Mouse (Mus musculus) left cerebral cortex, adult 9 months (tissue): ENCODE data around the gene Pdzd7.

ENCODE experiments used
- DNase-seq, 2 experiments: peaks; one replicate each; pipeline ENCODE4 v3.0.0; 2022; ENCODE audit warnings: low spot score in 2 of 2

The Pdzd7 gene

DNA sequence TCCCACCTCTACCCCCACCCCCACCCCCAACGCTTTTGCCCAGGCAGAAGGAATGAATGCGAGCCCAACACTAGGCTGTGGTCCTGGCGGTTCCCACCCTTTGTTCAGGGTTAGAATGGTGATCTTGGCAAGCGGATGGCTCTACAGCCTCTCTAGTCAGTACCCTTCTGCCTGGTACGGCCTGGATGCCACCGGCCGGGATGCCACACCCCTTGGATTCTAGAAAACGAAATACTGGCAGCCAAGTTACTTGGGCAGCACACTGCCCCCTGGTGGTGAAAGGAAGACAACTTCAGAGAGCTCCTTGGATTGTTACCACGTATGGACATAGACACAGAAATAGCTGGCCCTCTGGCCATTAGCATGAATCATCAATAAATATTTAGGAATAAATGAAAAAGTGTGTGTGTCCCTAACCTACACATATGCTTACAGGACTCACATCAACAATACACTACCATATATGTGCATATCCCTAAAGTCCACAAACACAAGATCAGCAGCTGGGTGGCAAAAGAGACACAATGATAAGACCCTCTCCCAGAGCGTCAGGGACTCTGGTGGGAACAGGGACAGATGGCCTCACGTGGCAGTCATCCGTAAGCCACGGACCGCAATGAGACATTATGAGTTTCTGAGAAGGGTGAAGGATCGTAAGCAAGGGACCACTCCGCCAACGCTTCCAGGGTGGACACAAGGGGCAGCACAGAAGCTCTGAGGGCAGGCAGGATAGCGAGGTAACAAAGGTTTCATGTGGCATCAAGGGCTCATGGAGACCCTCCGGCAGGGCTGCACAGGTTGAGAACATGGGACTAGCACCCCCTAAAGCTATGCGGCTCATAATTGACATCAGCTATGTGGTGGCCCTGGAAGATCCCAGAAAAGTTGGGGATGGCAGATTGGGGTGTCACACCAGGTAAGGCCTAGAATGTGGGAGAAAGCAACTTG, 14.5 kb downstream of the Pdzd7 start:
- DNase-seq = peak in 1 of 2 experiments; percentile 85

DNA sequence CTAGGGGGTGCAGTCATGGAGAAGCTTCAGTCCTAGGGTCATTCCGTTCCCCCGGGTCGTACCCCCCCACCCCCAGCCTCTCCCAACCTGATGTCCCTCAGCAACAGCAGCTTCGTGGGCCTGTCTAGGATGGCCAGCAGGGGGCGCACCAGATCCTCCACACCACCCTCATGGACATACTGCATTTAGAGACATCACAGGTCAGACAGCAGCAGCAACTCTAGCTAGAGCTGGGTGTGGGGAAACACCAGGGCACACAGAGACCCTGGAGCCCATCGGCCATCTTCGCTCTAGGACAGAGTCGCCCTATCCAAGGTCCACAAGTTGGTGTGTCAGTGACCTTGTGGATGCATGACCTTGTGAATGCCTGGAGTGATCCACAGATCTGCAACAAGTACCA, 15.4 kb downstream of the Pdzd7 start:
- DNase-seq = peak in 1 of 2 experiments; percentile 74

DNA sequence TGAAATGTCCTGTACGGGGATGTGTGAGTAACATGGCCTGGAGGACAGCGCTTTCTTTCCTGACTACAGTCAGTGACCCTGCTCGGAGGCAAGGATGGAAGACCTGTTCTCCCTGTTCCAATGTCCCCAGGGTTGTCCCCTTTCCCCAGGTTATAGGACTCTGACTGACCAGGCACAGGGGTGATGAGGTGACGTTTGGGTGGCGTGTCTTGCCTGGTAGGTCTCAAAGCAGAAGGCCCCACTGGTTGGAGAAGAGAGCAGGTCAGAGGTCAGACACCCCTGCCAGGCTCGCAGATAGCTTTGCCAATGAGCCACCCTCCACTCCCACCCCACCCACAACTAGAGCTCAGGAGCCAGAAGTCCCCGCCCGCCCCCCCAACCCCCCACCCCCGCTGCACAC, 15.9 kb downstream of the Pdzd7 start:
- DNase-seq = no peak

DNA sequence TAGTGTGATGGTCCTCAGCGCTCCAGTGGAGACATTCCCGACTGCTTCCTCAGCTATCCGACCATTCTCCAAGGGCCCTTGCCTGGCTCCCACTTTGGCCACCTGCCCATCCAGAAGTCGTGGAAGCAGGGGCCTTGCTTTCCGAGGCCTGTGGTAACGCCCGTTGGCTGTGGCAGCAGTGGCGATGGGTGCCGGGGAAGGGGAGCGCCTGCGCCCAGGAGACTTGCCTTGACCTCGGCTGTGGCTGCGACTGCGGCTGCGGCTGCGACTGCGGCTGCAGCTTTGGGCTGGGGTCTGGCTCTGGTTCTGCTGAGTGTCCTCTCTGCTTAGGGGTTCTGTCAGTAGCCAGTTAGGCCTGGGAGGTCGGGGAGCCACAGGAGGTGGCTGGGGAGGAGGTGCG, 16.8 kb downstream of the Pdzd7 start:
- DNase-seq = no peak

DNA sequence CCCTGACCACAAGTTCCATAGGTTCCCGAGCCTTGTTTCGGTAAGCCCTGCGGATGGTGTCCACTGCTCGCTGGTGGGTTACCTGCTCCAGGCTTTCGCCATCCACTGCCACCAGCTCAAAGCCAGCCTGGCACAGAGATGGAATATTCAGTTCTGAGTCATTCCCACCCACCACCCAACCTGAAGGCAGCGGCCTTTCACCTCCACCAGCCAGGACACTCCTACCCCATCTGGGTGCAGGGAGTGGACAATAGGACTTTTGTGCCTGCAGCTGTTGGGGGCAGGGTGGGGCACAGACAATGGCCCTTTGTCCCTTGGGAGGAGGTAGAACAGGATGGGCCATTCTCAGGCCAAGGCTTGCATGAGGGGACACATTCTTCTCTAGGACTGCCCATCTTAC, 17.7 kb downstream of the Pdzd7 start:
- DNase-seq = no peak

DNA sequence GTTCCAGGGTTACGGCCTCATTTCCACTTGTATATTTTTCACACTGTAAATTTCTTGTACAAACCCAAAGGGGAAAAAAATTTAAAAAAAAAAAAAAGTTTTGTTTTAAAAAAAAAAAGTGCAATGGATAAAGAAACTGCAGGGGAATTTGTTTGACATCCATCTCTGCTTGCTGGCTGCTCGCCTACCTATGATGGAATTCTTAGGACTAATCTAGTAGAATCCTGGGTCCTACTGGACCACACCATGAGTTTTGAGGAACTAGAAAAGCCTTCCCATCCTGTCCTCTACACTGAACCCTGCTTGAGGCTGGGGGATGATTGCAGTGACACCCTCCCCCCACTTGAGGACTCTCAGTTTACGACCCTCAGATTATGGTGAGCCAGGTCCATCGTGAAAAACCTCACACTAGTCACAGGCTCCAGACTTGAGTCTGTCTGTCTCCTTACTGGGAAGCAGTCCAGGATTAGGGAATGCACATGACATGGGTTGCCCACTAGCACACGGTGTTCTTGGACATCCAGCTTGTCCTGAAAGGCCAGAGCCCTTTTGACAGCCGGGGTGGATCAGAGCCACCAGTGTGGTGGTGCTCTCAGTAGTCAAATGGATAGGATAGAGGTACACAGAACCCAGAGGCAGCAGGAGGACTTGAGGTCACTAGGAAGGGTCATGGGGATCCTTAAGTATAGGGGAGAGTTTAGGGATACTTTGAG, 18.4 kb downstream of the Pdzd7 start:
- DNase-seq = no peak

DNA sequence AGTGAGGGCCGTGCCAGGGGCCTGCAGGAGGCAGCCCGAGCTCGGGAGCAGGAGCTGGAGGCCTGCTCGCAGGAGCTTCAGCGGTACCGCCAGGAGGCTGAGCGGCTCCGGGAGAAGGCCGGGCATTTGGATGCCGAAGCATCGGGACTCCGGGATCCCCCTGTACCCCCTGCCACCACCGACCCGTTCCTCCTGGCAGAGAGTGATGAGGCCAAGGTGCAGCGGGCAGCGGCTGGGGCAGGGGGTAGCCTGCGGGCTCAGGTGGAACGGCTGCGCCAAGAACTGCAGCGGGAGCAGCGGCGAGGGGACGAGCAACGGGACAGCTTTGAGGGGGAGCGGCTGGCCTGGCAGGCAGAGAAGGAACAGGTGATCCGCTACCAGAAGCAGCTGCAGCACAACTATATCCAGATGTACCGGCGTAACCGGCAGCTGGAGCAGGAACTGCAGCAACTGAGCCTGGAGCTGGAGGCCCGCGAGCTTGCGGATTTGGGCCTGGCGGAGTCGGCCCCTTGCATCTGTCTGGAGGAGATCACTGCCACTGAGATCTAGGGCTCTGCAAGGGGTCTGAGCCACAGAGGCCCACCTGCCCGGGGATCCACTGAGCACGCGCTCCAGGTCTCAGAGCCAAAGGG, 19.5 kb downstream of the Pdzd7 start:
- DNase-seq = no peak

DNA sequence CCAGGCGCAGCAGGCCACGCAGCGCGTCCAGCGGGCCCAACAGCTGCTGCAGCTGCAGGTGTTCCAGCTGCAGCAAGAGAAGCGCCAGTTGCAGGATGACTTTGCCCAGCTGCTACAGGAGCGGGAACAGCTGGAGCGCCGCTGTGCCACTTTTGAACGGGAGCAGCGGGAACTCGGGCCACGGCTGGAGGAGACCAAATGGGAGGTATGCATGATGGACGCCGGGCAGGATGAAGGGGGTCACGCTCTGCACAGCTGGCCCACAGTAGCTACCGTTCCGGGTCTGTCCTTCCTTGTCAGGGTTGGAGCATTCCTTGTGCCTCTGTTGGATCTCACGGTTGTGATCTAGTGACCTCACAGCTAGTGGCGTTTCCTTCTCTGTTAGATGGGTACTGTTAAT, 20.7 kb downstream of the Pdzd7 start:
- DNase-seq = no peak

DNA sequence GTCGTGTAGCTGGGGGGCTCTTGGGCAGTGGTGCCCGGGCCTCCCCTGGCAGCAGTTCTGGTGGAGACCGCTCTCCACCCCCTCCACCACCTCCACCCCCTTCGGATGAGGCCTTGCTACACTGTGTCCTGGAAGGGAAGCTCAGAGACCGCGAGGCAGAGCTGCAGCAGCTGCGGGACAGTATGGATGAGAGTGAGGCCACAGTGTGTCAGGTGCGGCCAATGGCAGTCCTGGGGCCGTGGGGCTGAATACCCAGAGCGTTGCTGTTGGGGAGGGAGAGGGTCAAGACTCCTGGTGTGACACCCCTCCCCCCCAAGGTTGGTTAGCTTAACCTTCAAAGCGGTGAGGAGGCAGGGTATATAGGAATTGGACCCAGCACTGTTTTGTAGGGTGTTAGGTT, 21.5 kb downstream of the Pdzd7 start:
- DNase-seq = no peak

DNA sequence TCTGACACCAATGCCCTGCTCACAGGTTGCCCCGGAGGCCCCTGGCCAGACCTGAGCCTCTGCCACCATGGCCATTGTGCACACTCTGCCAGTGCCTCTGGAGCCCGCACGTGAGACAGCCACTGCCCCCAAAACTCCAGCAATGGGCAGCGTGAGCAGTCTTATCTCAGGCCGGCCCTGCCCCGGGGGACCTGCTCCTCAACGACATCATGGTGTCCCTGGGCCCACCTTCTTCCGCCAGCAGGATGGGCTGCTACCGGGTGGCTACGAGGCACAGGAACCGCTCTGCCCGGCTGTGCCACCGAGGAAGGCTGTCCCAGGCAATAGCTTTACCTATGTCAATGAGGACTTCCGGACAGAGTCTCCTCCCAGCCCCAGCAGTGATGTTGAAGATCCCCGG, 24.2 kb downstream of the Pdzd7 start:
- no peak for DNase-seq

DNA sequence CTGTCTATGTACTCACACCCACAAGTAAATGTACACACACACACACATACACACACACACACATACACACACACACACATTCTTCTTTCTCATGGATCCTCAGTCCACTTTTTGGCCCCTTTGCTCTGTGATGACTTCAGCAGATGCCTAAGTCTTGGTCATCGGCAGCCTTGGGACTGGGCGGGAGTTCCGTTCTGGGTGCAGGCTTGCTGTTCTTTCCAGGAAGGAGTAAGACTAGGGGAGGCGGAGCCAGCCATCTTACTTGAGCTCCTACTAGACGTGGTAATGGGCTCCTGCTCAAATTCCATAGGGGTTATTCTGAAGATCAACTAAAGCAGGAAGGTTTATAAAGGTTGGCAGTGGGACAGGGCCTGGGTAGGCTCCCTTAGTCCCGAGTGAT, 25.2 kb downstream of the Pdzd7 start:
- DNase-seq = no peak

DNA sequence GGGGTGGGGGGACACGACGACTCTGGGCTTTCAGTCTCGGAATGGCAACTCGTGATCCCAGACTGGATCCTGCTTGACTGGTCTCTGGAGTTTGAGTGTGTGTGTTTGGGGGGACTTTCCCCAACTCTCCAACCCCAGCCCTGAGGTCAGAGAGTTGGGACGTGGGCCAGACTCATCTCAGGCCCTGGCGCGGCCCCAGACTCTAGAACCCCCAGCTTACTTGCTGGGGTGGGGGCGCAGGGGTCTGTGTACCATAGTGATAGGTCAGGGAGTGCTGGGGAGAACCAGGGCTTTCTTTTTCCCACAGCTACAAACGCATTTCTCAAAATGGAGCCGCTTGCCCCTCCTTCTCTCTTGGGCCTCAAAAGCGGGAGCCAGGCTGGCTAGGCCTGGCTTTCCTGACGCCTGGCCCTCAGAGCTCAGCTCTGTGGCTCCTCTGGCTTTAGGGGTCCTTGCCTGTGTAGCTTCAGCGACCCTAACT, 27.1 kb downstream of the Pdzd7 start:
- DNase-seq = peak in 1 of 2 experiments; percentile 26

DNA sequence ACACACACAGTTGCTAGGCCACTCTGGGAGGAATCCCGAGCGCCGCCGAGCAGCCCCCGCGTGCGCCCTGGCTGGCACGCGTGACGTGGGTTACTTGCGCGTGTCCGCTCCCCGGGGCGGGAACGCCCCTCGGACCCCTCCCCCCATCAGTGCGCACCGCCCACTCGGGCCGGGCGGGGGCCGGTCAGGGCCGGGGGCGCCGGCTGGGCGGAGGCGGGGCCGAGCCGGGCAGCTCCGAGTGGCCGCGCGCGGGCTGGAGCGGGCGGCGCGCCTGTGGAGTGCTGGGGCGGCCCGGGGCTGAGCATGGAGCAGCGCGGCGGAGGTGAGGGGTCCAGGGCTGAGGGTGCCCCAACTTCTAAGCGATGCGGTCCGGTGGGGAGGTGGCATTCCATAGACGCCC, 27.6 kb downstream of the Pdzd7 start:
- DNase-seq = peak in 1 of 2 experiments; percentile 72

DNA sequence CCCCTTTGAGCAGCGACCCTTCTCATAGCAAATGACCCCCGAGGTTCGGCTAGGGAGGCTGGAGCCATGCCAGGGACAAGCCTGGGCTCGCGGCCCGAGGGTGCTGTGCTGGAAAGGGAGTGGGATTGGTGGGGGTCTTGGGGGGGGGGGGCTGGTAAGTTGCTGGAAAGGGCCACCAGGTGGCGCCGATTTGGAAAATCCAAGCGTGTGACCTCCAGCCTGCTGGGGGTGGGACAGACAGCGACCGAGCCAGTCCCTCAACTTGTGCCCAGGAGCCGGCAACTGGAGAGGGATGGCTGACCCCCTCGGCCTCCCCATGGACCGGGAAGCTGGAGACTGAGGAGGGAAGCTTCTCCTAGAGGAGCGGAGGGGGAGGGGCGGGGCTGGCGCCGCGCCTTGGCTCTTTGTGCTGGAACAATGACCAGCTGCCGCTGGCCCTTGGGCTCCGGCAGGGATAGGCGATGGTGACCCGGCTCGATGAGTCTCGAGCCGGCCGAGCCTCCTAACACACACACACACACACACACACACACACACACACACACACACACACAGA, 28.2 kb downstream of the Pdzd7 start:
- DNase-seq = peak in 1 of 2 experiments; percentile 79

DNA sequence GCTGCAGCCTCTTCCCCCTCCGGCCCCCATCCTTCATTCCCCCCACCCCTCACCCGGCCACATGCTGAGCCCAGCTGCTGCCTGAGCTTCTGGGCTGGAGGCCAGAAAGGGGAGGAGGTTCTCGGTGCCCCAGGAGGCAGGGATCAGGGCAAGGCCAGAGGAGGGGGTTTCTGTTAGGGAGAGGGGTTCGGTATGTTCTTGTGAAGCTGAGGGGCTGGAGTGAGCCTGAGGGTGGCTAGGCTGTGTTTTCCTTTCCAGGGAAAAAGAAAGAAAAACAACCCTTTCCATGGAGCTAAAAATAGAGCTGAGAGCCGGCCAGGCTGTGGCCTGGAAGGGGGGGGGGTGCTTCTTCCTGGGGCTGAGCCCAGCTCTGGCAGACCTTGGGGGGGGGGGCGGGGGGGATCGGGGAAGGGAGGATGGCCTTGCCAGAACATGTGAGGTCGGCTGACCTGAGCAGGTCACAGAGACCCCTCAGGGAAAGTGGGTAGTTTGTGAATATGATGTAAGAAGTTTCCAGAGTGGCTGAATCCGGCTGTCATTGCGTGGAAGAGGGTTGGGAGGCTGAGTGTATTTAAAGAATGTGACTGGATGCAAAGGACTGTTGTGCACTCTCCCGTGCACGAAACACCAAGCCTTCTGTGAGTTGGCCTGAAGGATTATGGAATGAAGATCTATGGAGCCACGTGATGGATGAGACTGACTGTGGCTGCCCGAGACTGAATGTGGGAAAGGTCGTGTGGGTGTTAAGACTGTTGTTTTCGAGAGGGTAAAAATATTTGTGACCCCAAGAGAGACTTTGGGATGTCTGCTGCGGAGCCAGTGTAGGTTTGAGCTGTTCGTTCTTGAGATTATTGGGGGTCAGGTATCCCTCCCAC, 28.9 kb downstream of the Pdzd7 start:
- peak in 1 of 2 experiments; percentile 78 for DNase-seq

DNA sequence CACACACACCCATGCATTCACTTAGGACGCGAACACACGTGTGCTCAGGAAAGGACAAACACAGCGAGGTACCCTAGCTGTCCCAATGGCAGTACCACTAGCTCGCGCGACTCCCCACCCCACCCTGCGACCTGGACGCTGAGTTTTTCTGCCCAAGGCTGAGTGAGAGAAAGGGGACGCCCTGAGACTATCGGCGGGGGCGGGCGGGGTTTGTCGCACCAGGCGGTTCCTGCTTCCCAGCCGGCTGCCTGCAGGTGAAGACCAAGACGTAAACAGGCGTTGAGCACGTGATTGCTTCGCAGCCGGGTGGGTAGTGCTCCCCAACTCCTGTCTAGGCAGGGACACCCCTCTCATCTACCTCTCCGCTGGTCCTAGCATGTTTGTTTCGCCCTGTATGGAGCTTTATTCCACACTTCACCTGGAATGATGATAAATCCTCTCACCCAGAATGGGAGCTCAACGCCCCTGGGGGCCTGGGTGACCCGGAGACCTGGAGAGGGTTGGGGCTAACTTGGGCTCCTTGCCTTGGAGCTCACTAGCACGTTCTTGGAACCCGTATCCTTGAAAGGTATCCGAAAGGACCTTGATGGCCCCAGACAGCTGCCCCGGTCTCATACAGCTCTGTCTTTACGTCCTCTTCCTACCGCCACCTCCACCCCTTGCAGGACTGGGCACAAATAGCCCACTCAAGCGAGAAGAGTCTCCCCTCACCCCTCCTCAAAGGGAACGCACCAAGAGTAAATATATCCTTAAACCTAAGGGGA, 29.8 kb downstream of the Pdzd7 start:
- no peak for DNase-seq

DNA sequence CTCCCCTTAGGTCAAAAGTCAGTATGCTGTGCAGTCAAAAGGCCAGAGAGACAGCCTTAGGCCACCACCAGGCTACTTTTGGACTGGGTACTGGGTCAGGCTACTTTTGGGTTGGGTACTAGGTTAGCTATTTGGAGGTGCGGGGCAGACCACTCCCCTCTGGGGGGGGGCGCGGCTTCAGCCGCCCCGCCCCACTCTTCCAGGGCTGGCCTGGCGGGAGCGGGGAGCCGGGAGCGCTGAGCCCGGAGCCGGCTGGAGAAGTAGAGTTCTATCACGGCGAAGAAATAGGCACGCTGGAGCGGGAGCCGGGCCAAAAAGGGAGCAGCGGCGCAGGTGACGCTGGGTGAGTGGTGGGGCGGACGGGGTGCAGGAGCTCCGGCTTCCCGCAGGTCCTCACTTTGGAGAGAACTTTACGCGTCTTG, 30.5 kb downstream of the Pdzd7 start:
- DNase-seq = no peak

DNA sequence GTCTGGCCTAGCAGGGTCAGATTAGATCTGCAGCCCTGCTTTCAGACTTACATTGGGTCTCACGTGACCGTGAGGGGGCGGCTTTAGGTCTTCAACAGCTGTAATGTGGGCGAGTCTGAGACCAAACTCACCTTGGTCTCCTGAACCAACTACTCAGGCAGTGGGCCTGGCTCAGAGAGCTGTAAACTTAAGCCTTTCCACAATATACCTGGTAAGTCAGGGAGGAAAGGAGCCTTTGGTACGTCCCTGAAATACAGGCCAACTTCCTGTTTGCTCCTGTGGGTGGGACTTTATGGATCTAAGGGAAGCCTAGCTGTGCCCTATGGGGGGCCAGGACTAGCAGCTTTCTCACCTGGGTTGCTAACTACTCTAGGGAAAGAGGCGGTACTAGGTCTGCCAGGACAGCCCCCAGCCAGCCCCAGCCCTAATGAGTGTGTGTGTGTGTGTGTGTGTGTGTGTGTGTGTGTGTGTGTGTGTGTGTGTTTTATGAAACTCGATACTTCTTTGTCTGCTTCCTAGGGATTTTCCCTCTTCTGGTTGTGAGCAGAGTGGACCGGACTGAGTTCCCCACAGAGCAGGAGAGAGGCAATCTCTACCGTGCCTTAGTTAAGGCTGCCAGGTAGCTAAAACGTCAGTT, 31.1 kb downstream of the Pdzd7 start, which contains the start of gene Lzts2:
Lzts2 (plus strand) TSS at position 80 of the 637 bp plus-strand sequence.
- no peak for DNase-seq

DNA sequence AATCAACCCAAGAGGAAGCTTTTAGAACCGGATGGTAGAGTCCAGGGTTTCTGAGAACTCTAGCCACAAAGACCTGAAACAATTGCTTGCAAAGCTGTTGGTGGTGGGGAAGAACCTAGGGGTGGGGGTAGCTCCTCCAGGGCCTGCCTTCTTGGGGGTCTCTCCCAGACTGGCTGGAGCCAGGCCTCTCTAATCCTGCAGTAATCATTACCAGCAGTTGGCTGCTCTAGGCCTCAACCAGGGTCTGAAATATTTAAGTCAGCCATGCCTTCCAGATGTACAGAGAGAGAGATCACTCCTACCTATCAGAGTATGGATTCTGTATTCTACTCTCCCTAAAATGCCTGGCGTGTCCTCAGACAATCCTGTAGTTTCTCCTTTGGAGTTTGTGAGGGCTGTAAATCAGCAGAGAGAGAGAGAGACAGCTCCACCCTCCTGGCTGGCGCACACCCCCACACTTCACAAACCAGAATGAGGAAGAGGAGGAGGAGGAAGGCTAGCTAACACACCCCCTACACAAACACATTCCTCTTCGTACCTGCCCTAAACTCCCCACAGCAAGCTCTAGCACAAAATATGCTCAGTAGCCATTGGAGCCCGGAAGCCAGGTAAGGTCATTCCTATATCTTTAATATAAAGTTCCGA, 31.8 kb downstream of the Pdzd7 start:
- no peak for DNase-seq
